Mouse (Mus musculus): ENCODE results near the gene Ebp. TPM values are rescaled to one million over a fixed set of nuclear protein-coding genes. Genes with fewer than 3 reads are reported as not detected.

The Ebp gene
- polyA plus RNA-seq, 1 experiment from 2014 or later: 25.5 TPM

- H3K27me3 ChIP-seq (replicated peaks; ENCODE audit: control insufficient read depth, insufficient read depth, low read length): no peaks in the 10 kb centered on the region
- H3K27ac ChIP-seq (ENCODE audit: low read length): no peak overlapping the region
- peak overlapping the region; percentile 61 for H3K4me3 ChIP-seq (replicated peaks; ENCODE audit: low read length)
- no peaks in the 10 kb centered on the region; the same call in 1 of the 2 replicates for H3K9me3 ChIP-seq (ENCODE audit: control insufficient read depth, low read length)
- peaks cover 6% of the 10 kb centered on the region for H3K4me1 ChIP-seq (replicated peaks; ENCODE audit: control insufficient read depth, insufficient read depth, low read length)
- H3K36me3 ChIP-seq (ENCODE audit: control insufficient read depth, insufficient read depth): no peaks in the 10 kb centered on the region
- H3K4me2 ChIP-seq (ENCODE audit: low read length): peak overlapping the region; percentile 55
- peak overlapping the region; percentile 68 for H3K9ac ChIP-seq (replicated peaks; ENCODE audit: low read depth, low read length)
- no peak for ATAC-seq
- 17% methylated on average over 4 of the region's 4 CpGs for WGBS
Observed at GRCm38 (mm10) chrX:8175169-8175503, 18.2 kb downstream of the Ebp start.

- no peak overlapping the region for H3K4me3 ChIP-seq (replicated peaks; ENCODE audit: low read length)
- no peak for ATAC-seq
- no peaks in the 10 kb centered on the region; the same call in 1 of the 2 replicates for H3K36me3 ChIP-seq (ENCODE audit: control insufficient read depth, insufficient read depth)
- whole genome bisulfite sequencing: 89% methylated on average over 10 of the region's 10 CpGs
- H3K9me3 ChIP-seq (ENCODE audit: control insufficient read depth, low read length): no peaks in the 10 kb centered on the region; the same call in 1 of the 2 replicates
- no peaks in the 10 kb centered on the region for H3K4me1 ChIP-seq (replicated peaks; ENCODE audit: control insufficient read depth, insufficient read depth, low read length)
- no peak overlapping the region for H3K27ac ChIP-seq (ENCODE audit: low read length)
- no peak overlapping the region for H3K9ac ChIP-seq (replicated peaks; ENCODE audit: low read depth, low read length)
- H3K27me3 ChIP-seq (replicated peaks; ENCODE audit: control insufficient read depth, insufficient read depth, low read length): no peaks in the 10 kb centered on the region
- no peak overlapping the region for H3K4me2 ChIP-seq (ENCODE audit: low read length)
Observed at GRCm38 (mm10) chrX:8167716-8168647, 25.3 kb downstream of the Ebp start.

GRCm38 (mm10) chrX:8164471-8164870, 28.8 kb downstream of the Ebp start:
- Histone ChIP-seq H3K4me1 (replicated peaks; ENCODE audit: control insufficient read depth, insufficient read depth, low read length) (no peaks in the 10 kb centered on the region), H3K36me3 (ENCODE audit: control insufficient read depth, insufficient read depth) (no peaks in the 10 kb centered on the region; the same call in 1 of the 2 replicates), H3K9me3 (ENCODE audit: control insufficient read depth, low read length) (no peaks in the 10 kb centered on the region; the same call in 1 of the 2 replicates), H3K4me3 (replicated peaks; ENCODE audit: low read length) (no peak overlapping the region), H3K9ac (replicated peaks; ENCODE audit: low read depth, low read length) (no peak overlapping the region), H3K4me2 (ENCODE audit: low read length) (no peak overlapping the region), H3K27ac (ENCODE audit: low read length) (no peak overlapping the region), H3K27me3 (replicated peaks; ENCODE audit: control insufficient read depth, insufficient read depth, low read length) (no peaks in the 10 kb centered on the region)
- ATAC-seq: no peak
- WGBS: 78% methylated on average over 4 of the region's 4 CpGs

GRCm38 (mm10) chrX:8163076-8163475, 30.2 kb downstream of the Ebp start:
- Histone ChIP-seq H3K4me1 (replicated peaks; ENCODE audit: control insufficient read depth, insufficient read depth, low read length) (no peaks in the 10 kb centered on the region), H3K36me3 (ENCODE audit: control insufficient read depth, insufficient read depth) (no peaks in the 10 kb centered on the region; the same call in 1 of the 2 replicates), H3K9me3 (ENCODE audit: control insufficient read depth, low read length) (no peaks in the 10 kb centered on the region), H3K4me3 (replicated peaks; ENCODE audit: low read length) (no peak overlapping the region), H3K4me2 (ENCODE audit: low read length) (no peak overlapping the region), H3K27me3 (replicated peaks; ENCODE audit: control insufficient read depth, insufficient read depth, low read length) (no peaks in the 10 kb centered on the region), H3K9ac (replicated peaks; ENCODE audit: low read depth, low read length) (no peak overlapping the region), H3K27ac (ENCODE audit: low read length) (no peak overlapping the region)
- no peak for ATAC-seq
- WGBS: 82% methylated on average over 5 of the region's 5 CpGs

- H3K27ac ChIP-seq (ENCODE audit: low read length): peak within 1 kb of the TSS; percentile 98
- 20% methylated on average over 57 of the region's 65 CpGs for WGBS
- peak within 1 kb of the TSS; percentile 59 for H3K4me2 ChIP-seq (ENCODE audit: low read length)
- peak within 1 kb of the TSS; percentile 74 for H3K4me3 ChIP-seq (replicated peaks; ENCODE audit: low read length)
- no peaks in the 10 kb centered on the region for H3K27me3 ChIP-seq (replicated peaks; ENCODE audit: control insufficient read depth, insufficient read depth, low read length)
- H3K9ac ChIP-seq (replicated peaks; ENCODE audit: low read depth, low read length): peak within 1 kb of the TSS; percentile 81
- peaks cover 9% of the 10 kb centered on the region for H3K4me1 ChIP-seq (replicated peaks; ENCODE audit: control insufficient read depth, insufficient read depth, low read length)
- H3K36me3 ChIP-seq (ENCODE audit: control insufficient read depth, insufficient read depth): peaks cover 13% of the 10 kb centered on the region
- ATAC-seq: peak; percentile 96
- H3K9me3 ChIP-seq (ENCODE audit: control insufficient read depth, low read length): no peaks in the 10 kb centered on the region
Observed at GRCm38 (mm10) chrX:8145153-8145991, 47.9 kb downstream of the Ebp start, which contains the start of gene Rbm3. Gene Rbm3 (minus strand): TSS chrX:8145880.

GRCm38 (mm10) chrX:8143750-8144149, 49.6 kb downstream of the Ebp start:
- ATAC-seq: no peak
- peak overlapping the region; percentile 81; the same call in 1 of the 2 replicates for H3K9ac ChIP-seq (replicated peaks; ENCODE audit: low read depth, low read length)

GRCm38 (mm10) chrX:8142948-8143347, 50.4 kb downstream of the Ebp start:
- no peak overlapping the region for H3K27ac ChIP-seq (ENCODE audit: low read length)
- no peaks in the 10 kb centered on the region for H3K27me3 ChIP-seq (replicated peaks; ENCODE audit: control insufficient read depth, insufficient read depth, low read length)
- no peaks in the 10 kb centered on the region for H3K9me3 ChIP-seq (ENCODE audit: control insufficient read depth, low read length)
- no peak overlapping the region for H3K9ac ChIP-seq (replicated peaks; ENCODE audit: low read depth, low read length)
- WGBS: 87% methylated on average over 7 of the region's 7 CpGs
- peaks cover 9% of the 10 kb centered on the region for H3K4me1 ChIP-seq (replicated peaks; ENCODE audit: control insufficient read depth, insufficient read depth, low read length)
- H3K4me2 ChIP-seq (ENCODE audit: low read length): no peak overlapping the region
- H3K36me3 ChIP-seq (ENCODE audit: control insufficient read depth, insufficient read depth): peaks cover 13% of the 10 kb centered on the region
- no peak overlapping the region for H3K4me3 ChIP-seq (replicated peaks; ENCODE audit: low read length)
- ATAC-seq: no peak

More at GRCm38 (mm10) chrX:8143750-8144149, 49.6 kb downstream of the Ebp start:
- Histone ChIP-seq H3K4me2 (ENCODE audit: low read length) (peak overlapping the region; percentile 59), H3K4me3 (replicated peaks; ENCODE audit: low read length) (peak overlapping the region; percentile 74), H3K4me1 (replicated peaks; ENCODE audit: control insufficient read depth, insufficient read depth, low read length) (peaks cover 9% of the 10 kb centered on the region), H3K27ac (ENCODE audit: low read length) (no peak overlapping the region), H3K27me3 (replicated peaks; ENCODE audit: control insufficient read depth, insufficient read depth, low read length) (no peaks in the 10 kb centered on the region), H3K9me3 (ENCODE audit: control insufficient read depth, low read length) (no peaks in the 10 kb centered on the region), H3K36me3 (ENCODE audit: control insufficient read depth, insufficient read depth) (peaks cover 13% of the 10 kb centered on the region)
- 65% methylated on average over 7 of the region's 7 CpGs for WGBS

- H3K4me2 ChIP-seq (ENCODE audit: low read length): no peak overlapping the region
- no peak for ATAC-seq
- H3K27ac ChIP-seq (ENCODE audit: low read length): no peak overlapping the region
- 67% methylated on average over 3 of the region's 3 CpGs for WGBS
- H3K36me3 ChIP-seq (ENCODE audit: control insufficient read depth, insufficient read depth): peaks cover 13% of the 10 kb centered on the region
- no peaks in the 10 kb centered on the region for H3K9me3 ChIP-seq (ENCODE audit: control insufficient read depth, low read length)
- peaks cover 9% of the 10 kb centered on the region for H3K4me1 ChIP-seq (replicated peaks; ENCODE audit: control insufficient read depth, insufficient read depth, low read length)
- H3K9ac ChIP-seq (replicated peaks; ENCODE audit: low read depth, low read length): no peak overlapping the region
- H3K27me3 ChIP-seq (replicated peaks; ENCODE audit: control insufficient read depth, insufficient read depth, low read length): no peaks in the 10 kb centered on the region
- no peak overlapping the region for H3K4me3 ChIP-seq (replicated peaks; ENCODE audit: low read length)
Observed at GRCm38 (mm10) chrX:8141058-8141457, 52.3 kb downstream of the Ebp start.

- H3K27me3 ChIP-seq (replicated peaks; ENCODE audit: control insufficient read depth, insufficient read depth, low read length): no peaks in the 10 kb centered on the region
- H3K36me3 ChIP-seq (ENCODE audit: control insufficient read depth, insufficient read depth): peaks cover 13% of the 10 kb centered on the region
- no peak for ATAC-seq
- H3K4me1 ChIP-seq (replicated peaks; ENCODE audit: control insufficient read depth, insufficient read depth, low read length): peaks cover 9% of the 10 kb centered on the region
- H3K4me3 ChIP-seq (replicated peaks; ENCODE audit: low read length): no peak overlapping the region
- H3K4me2 ChIP-seq (ENCODE audit: low read length): no peak overlapping the region
- no peak overlapping the region for H3K27ac ChIP-seq (ENCODE audit: low read length)
- WGBS: 90% methylated on average over 2 of the region's 2 CpGs
- no peaks in the 10 kb centered on the region for H3K9me3 ChIP-seq (ENCODE audit: control insufficient read depth, low read length)
- H3K9ac ChIP-seq (replicated peaks; ENCODE audit: low read depth, low read length): no peak overlapping the region
Observed at GRCm38 (mm10) chrX:8140446-8140845, 52.9 kb downstream of the Ebp start.

All from forebrain, embryonic 16.5 days (tissue).